Mouse (Mus musculus): ENCODE data around the gene Ebpl. TPM values are rescaled to one million over a fixed set of nuclear protein-coding genes. Genes with fewer than 3 reads are reported as not detected.

Gene Ebpl
- polyA plus RNA-seq, 1 experiment from 2014 or later = 8.5 TPM

DNA sequence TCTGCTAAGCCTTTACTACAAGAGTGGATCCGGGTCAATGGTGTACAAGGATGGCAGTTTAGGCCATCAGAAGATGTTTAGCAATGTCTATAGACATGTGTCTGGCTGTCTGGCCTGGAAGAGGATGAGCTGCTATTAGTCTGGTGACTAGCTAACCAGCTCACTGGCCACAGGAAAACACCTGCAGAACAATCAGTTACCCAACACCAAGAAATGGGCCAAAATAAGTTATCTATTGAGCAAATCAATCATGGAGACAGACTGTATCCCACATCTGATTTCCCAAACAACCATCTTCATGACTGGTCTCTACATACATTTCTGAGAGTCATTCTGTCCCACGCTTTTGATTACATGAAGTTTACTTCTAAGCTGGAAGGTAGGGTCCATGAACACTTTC is 3.5 kb upstream of the Ebpl start:
- no peak for ATAC-seq (ENCODE audit: insufficient read depth, low FRiP score, low TSS enrichment)
- WGBS = 95% methylated on average over 2 of the region's 2 CpGs
- Histone ChIP-seq H3K27ac (ENCODE audit: low read depth, low read length) (no peak overlapping the region), H3K27me3 (ENCODE audit: control insufficient read depth, insufficient read depth, low read length) (no peaks in the 10 kb centered on the region), H3K4me1 (ENCODE audit: control insufficient read depth, insufficient read depth, low read length) (no peaks in the 10 kb centered on the region), H3K9ac (ENCODE audit: low read length) (no peak overlapping the region), H3K4me2 (ENCODE audit: low read depth) (no peak overlapping the region), H3K4me3 (ENCODE audit: low read depth, low read length) (no peak overlapping the region), H3K9me3 (ENCODE audit: control insufficient read depth, low read length) (no peaks in the 10 kb centered on the region), H3K36me3 (ENCODE audit: control insufficient read depth, insufficient read depth, low read length) (peaks cover 4% of the 10 kb centered on the region)
- no peak for DNase-seq (ENCODE audit: low spot score)

DNA sequence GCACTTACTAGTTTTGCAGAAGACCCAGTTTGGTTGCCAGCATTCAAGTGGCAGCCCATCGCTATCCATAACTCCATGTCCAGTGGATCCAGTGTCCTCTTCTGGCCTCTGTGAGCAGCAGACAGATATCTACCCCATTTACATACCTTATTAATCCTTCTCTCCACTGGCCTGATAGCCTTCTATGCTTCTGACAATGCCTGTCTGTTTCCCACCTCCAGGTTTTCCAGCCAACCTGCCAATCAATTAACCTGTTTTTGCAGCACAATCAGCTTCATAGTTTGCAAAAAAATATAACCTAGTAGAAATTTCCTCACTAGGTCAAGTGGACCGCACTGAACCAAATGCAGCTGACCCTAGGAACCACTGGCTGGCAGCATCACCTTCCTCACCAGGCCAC is 2.0 kb upstream of the Ebpl start:
- H3K4me2 ChIP-seq (ENCODE audit: low read depth) = no peak overlapping the region
- ATAC-seq (ENCODE audit: insufficient read depth, low FRiP score, low TSS enrichment) (no peak), DNase-seq (ENCODE audit: low spot score) (no peak)
- H3K4me3 ChIP-seq (ENCODE audit: low read depth, low read length) = no peak overlapping the region
- 99% methylated on average over 2 of the region's 2 CpGs for WGBS
- no peaks in the 10 kb centered on the region for H3K4me1 ChIP-seq (ENCODE audit: control insufficient read depth, insufficient read depth, low read length)
- H3K27me3 ChIP-seq (ENCODE audit: control insufficient read depth, insufficient read depth, low read length) = no peaks in the 10 kb centered on the region
- H3K36me3 ChIP-seq (ENCODE audit: control insufficient read depth, insufficient read depth, low read length) = peaks cover 3% of the 10 kb centered on the region
- no peak overlapping the region for H3K9ac ChIP-seq (ENCODE audit: low read length)
- H3K27ac ChIP-seq (ENCODE audit: low read depth, low read length) = no peak overlapping the region
- no peaks in the 10 kb centered on the region for H3K9me3 ChIP-seq (ENCODE audit: control insufficient read depth, low read length)

DNA sequence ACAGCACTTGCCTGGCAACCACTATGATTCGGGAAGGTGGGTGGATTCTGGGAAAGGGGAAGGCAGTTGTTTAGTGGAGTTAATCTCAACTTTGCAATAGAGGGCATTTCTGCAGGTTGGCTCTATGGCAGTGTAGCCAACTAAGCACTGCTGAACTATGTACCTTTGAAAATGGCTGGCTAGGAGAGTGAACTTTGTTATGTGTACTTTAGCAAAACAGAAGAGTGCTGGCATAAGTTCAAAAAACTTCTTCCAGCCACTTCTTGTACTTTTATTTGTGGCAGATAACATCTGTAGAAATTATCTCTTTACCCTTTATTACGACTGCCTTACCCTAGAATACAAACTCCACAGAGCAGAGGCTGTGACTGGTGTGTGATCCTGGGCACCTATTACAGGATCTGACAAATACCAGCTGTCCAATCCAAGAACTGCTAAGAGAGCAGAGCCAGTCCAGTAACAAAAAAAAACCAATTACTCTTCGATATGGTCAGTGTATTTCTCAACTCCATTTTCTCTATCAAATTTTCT is 807 bp upstream of the Ebpl start:
- Histone ChIP-seq H3K36me3 (ENCODE audit: control insufficient read depth, insufficient read depth, low read length) (no peaks in the 10 kb centered on the region; the same call in 1 of the 2 replicates), H3K4me3 (ENCODE audit: low read depth, low read length) (peak overlapping the region; percentile 60; the same call in 1 of the 2 replicates), H3K9me3 (ENCODE audit: control insufficient read depth, low read length) (no peaks in the 10 kb centered on the region), H3K9ac (ENCODE audit: low read length) (no peak overlapping the region), H3K4me1 (ENCODE audit: control insufficient read depth, insufficient read depth, low read length) (no peaks in the 10 kb centered on the region), H3K4me2 (ENCODE audit: low read depth) (peak overlapping the region; percentile 62), H3K27ac (ENCODE audit: low read depth, low read length) (no peak overlapping the region), H3K27me3 (ENCODE audit: control insufficient read depth, insufficient read depth, low read length) (no peaks in the 10 kb centered on the region)
- ATAC-seq (ENCODE audit: insufficient read depth, low FRiP score, low TSS enrichment) = no peak
- 61% methylated on average over 3 of the region's 3 CpGs for WGBS
- DNase-seq (ENCODE audit: low spot score) = no peak

DNA sequence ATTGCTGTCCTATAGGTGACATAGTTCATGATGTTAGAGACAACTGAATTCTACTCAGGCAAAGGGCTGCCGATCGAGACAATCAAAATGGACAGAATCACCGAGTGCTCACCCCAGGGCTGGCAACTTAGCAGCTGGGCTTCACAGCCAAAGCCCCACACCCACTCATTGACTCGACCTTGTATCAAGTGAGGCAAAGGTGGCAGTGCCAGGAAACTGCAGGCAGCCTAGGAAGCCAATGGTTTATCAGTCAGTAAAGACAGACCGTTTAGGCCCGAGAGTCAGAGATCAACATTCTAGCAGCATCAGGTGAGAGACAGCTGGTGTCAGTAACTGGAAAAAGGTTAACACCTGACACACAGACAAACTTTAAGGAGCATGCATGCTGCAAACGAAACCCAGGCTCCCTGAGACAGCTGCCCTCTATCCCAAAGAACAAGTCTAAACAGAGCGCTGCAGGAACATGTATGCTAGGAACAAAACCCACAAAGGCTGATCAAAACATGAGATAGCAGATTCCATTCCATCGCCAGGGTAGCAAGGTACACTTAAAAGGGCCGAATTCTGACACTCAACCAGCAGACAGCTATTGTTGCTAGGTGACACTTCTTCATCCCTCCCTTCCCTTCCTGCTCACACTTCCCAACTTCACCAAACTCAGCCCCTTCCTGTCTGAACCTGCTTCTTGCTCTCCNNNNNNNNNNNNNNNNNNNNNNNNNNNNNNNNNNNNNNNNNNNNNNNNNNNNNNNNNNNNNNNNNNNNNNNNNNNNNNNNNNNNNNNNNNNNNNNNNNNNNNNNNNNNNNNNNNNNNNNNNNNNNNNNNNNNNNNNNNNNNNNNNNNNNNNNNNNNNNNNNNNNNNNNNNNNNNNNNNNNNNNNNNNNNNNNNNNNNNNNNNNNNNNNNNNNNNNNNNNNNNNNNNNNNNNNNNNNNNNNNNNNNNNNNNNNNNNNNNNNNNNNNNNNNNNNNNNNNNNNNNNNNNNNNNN is 5.7 kb downstream of the Ebpl start:
- no peaks in the 10 kb centered on the region for H3K27me3 ChIP-seq (ENCODE audit: control insufficient read depth, insufficient read depth, low read length)
- 82% methylated on average over 10 of the region's 10 CpGs for WGBS
- H3K9me3 ChIP-seq (ENCODE audit: control insufficient read depth, low read length) = no peaks in the 10 kb centered on the region
- H3K9ac ChIP-seq (ENCODE audit: low read length) = no peak overlapping the region
- ATAC-seq (ENCODE audit: insufficient read depth, low FRiP score, low TSS enrichment) = no peak
- no peak overlapping the region for H3K27ac ChIP-seq (ENCODE audit: low read depth, low read length)
- DNase-seq (ENCODE audit: low spot score) = no peak
- no peak overlapping the region for H3K4me3 ChIP-seq (ENCODE audit: low read depth, low read length)
- H3K36me3 ChIP-seq (ENCODE audit: control insufficient read depth, insufficient read depth, low read length) = no peaks in the 10 kb centered on the region
- no peak overlapping the region for H3K4me2 ChIP-seq (ENCODE audit: low read depth)
- H3K4me1 ChIP-seq (ENCODE audit: control insufficient read depth, insufficient read depth, low read length) = no peaks in the 10 kb centered on the region

DNA sequence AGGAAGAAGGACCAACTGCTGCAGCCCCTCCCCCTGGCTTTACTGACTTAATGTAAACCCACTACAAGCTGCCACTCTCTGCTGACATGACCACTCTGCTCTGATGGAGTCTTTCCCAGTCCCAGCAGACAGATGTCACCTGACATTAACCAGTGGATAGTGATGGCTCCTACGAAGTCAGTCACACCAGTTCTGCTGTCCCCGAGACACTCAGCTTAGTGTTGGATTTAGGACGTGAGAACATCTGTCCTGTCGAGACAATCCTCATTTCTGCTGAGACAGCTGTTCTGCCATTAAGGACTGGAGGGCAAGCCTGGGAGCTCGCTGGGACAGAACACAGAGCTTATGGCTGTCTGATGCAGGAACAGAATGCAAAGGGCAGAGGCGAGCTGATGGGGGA is 9.4 kb downstream of the Ebpl start:
- 72% methylated on average over 6 of the region's 6 CpGs for WGBS
- DNase-seq (ENCODE audit: low spot score) (no peak), ATAC-seq (ENCODE audit: insufficient read depth, low FRiP score, low TSS enrichment) (no peak)
- Histone ChIP-seq H3K4me2 (ENCODE audit: low read depth) (no peak overlapping the region), H3K36me3 (ENCODE audit: control insufficient read depth, insufficient read depth, low read length) (no peaks in the 10 kb centered on the region), H3K9ac (ENCODE audit: low read length) (no peak overlapping the region), H3K27ac (ENCODE audit: low read depth, low read length) (no peak overlapping the region), H3K4me1 (ENCODE audit: control insufficient read depth, insufficient read depth, low read length) (no peaks in the 10 kb centered on the region), H3K4me3 (ENCODE audit: low read depth, low read length) (no peak overlapping the region), H3K9me3 (ENCODE audit: control insufficient read depth, low read length) (no peaks in the 10 kb centered on the region), H3K27me3 (ENCODE audit: control insufficient read depth, insufficient read depth, low read length) (no peaks in the 10 kb centered on the region)

DNA sequence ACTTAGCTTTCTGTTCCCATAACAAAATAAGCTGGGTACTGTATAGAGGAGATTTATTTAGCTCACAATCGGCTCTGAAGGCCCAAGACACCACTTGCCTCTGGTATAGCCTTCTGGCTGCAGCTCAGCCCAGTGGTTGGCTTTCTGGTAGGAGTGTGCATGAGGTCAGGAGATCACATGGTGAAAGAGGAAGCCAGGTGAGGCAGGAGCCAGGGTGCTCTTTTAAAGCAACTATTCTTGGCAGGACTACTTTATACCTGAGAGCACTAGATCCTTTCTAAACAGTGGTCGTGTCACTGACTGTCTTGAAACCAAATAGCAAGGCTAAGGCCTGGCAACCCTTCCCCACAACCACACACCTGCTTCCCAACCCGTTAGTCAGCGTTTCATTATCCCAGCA is 10.4 kb downstream of the Ebpl start:
- H3K4me1 ChIP-seq (ENCODE audit: control insufficient read depth, insufficient read depth, low read length) = no peaks in the 10 kb centered on the region
- H3K27ac ChIP-seq (ENCODE audit: low read depth, low read length) = no peak overlapping the region
- ATAC-seq (ENCODE audit: insufficient read depth, low FRiP score, low TSS enrichment) (no peak), DNase-seq (ENCODE audit: low spot score) (no peak)
- no peaks in the 10 kb centered on the region for H3K27me3 ChIP-seq (ENCODE audit: control insufficient read depth, insufficient read depth, low read length)
- H3K4me2 ChIP-seq (ENCODE audit: low read depth) = no peak overlapping the region
- no peak overlapping the region for H3K4me3 ChIP-seq (ENCODE audit: low read depth, low read length)
- H3K9me3 ChIP-seq (ENCODE audit: control insufficient read depth, low read length) = no peaks in the 10 kb centered on the region
- WGBS = 87% methylated on average over 4 of the region's 4 CpGs
- H3K36me3 ChIP-seq (ENCODE audit: control insufficient read depth, insufficient read depth, low read length) = no peaks in the 10 kb centered on the region
- no peak overlapping the region for H3K9ac ChIP-seq (ENCODE audit: low read length)

DNA sequence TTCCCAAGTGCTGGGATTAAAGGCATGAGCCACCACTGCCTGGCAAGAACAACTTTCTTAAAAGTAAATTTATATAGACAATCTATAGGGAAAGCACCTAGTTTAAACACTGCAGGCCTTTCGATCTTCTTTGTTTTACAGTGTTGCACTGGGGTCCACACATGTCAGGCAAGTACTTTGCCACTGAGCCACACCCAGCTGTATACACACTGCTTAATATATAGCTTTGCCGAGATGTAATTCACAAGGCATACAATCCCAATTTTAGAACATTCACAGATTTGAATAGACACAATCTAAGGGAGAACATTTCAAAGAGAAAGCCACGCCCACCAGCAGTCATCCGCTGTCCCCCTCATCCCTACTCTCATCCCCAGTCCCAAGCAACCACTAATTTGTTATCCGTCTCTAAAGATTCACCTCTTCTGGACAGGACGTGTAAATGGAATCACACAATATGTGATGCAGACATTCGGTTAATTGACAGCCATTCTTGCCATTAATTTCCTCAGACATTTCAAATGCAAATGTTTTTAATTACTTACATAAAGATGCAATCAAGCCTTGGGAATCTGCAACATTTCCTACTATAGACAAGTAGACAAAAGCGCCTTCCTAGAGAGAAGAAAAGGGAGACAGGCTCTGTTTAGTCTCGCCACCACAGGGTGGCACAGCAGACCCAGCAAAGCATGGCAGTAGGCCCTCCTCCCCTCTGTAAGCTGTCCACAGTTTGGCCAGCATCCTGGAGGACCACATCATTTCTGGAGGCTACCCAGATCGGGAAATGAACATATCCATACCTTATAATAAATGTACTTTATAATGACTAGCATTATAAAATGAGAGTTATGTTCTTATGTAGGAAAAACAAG is 13.2 kb downstream of the Ebpl start:
- DNase-seq (ENCODE audit: low spot score) (no peak), ATAC-seq (ENCODE audit: insufficient read depth, low FRiP score, low TSS enrichment) (peak; percentile 60; the same call in 1 of the 2 replicates)
- H3K36me3 ChIP-seq (ENCODE audit: control insufficient read depth, insufficient read depth, low read length) = no peaks in the 10 kb centered on the region
- H3K9ac ChIP-seq (ENCODE audit: low read length) = no peak overlapping the region
- no peak overlapping the region for H3K27ac ChIP-seq (ENCODE audit: low read depth, low read length)
- 78% methylated on average over 10 of the region's 10 CpGs for WGBS
- H3K4me3 ChIP-seq (ENCODE audit: low read depth, low read length) = no peak overlapping the region
- no peak overlapping the region for H3K4me2 ChIP-seq (ENCODE audit: low read depth)
- H3K4me1 ChIP-seq (ENCODE audit: control insufficient read depth, insufficient read depth, low read length) = no peaks in the 10 kb centered on the region
- no peaks in the 10 kb centered on the region for H3K27me3 ChIP-seq (ENCODE audit: control insufficient read depth, insufficient read depth, low read length)
- no peaks in the 10 kb centered on the region for H3K9me3 ChIP-seq (ENCODE audit: control insufficient read depth, low read length)

DNA sequence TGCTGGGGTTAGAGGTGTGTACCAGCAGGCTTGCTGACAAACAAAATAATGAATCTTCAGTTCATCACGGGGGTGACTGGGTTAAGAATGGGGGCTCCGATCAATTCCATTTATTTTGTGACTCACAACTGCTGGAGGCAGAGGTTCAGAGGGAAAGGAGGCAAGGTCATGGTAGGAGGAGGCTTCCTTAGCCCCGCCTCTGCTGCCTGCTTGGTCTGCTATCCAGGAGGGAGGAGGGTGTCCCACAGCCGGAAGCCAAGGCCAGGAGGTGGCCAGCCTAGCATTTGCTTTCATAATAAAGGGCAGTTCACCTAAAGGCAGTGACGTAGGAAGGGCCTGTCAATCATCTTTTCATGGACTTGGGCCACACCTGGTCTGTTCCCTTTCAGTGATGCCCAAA is 15.6 kb downstream of the Ebpl start:
- H3K27me3 ChIP-seq (ENCODE audit: control insufficient read depth, insufficient read depth, low read length) = no peaks in the 10 kb centered on the region
- H3K4me1 ChIP-seq (ENCODE audit: control insufficient read depth, insufficient read depth, low read length) = no peaks in the 10 kb centered on the region
- no peak overlapping the region for H3K4me3 ChIP-seq (ENCODE audit: low read depth, low read length)
- ATAC-seq (ENCODE audit: insufficient read depth, low FRiP score, low TSS enrichment) (no peak), DNase-seq (ENCODE audit: low spot score) (no peak)
- H3K9me3 ChIP-seq (ENCODE audit: control insufficient read depth, low read length) = no peaks in the 10 kb centered on the region
- H3K9ac ChIP-seq (ENCODE audit: low read length) = no peak overlapping the region
- H3K4me2 ChIP-seq (ENCODE audit: low read depth) = no peak overlapping the region
- no peaks in the 10 kb centered on the region for H3K36me3 ChIP-seq (ENCODE audit: control insufficient read depth, insufficient read depth, low read length)
- 72% methylated on average over 5 of the region's 5 CpGs for WGBS
- H3K27ac ChIP-seq (ENCODE audit: low read depth, low read length) = no peak overlapping the region

Measured in neural tube, embryonic 11.5 days (tissue).